ENCODE assay signal across 8 mouse cellular contexts in the genomic region with DNA sequence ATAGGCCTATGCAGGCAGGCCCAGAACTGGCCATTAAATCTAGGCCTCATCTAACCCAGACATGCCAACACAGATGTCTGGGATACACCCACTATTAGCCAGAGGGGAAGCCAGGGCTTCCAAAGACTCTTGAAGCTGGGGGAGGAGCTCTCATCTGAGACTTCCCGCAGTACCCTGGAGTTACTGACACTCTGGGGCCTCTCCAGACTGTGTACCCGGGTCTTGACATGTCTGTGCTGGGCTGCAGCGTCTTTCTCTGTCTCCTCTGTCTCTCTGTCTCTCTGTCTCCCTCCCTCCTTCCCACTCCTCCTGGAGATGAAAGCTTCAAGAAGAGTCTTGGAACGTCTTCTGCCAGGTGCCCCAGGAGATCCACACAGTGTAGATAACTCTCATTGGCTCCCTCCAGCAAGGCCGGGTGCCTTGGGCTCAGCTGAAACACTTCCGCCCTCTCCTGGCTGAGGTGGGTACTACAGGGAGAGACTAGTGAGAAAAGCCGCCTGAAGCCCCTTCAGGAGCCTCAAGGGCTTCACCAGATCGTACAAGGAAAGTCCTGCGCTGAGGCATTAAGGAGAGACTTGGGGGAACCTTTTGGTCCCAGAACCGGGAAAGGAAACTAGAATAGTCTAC. TPM values are rescaled to one million over a fixed set of nuclear protein-coding genes. Genes with fewer than 3 reads are reported as not detected.
DNase-seq lines count a peak whose midpoint lies in the region; ATAC-seq lines count a peak whose summit lies in the region.

No protein-coding gene starts in this region.

- H3K4me1 ChIP-seq in forebrain, embryonic 13.5 days: peaks cover 14% of the 10 kb centered on the region; the same call in 1 of the 2 replicates
- 0 out of 2 replicates have a peak, but pooled peaks cover 2% of the 10 kb centered on the region for H3K4me1 ChIP-seq in hindbrain, embryonic 13.5 days (replicated peaks)

- H3K27me3 ChIP-seq in forebrain, embryonic 13.5 days: no peaks in the 10 kb centered on the region
- H3K27me3 ChIP-seq in hindbrain, embryonic 13.5 days: no peaks in the 10 kb centered on the region; the same call in 1 of the 2 replicates

- 13% methylated on average over 10 of the region's 10 CpGs for WGBS in forebrain, embryonic 13.5 days
- 23% methylated on average over 10 of the region's 10 CpGs for WGBS in hindbrain, embryonic 13.5 days

- H3K36me3 ChIP-seq in forebrain, embryonic 13.5 days (ENCODE audit: poor library complexity, severe bottlenecking): no peaks in the 10 kb centered on the region
- H3K36me3 ChIP-seq in hindbrain, embryonic 13.5 days: no peaks in the 10 kb centered on the region

- no peak overlapping the region for H3K9ac ChIP-seq in forebrain, embryonic 13.5 days
- H3K9ac ChIP-seq in hindbrain, embryonic 13.5 days: no peak overlapping the region

- H3K4me2 ChIP-seq in forebrain, embryonic 13.5 days: no peak overlapping the region
- no peak overlapping the region for H3K4me2 ChIP-seq in hindbrain, embryonic 13.5 days

- peak; percentile 70; the same call in 1 of the 2 replicates for ATAC-seq in forebrain, embryonic 13.5 days
- peak; percentile 44; the same call in 1 of the 2 replicates for ATAC-seq in hindbrain, embryonic 13.5 days (ENCODE audit: low FRiP score)

- peak; percentile 93 for DNase-seq in MN1 (ENCODE audit: low spot score)
- peak; percentile 84 for DNase-seq in c-Kit-positive CD71-negative TER-119-negative erythroid progenitor cells, embryonic 14.5 days (ENCODE audit: low read depth)
- DNase-seq in layer of hippocampus, postnatal 36 days: peak; percentile 75 to 82
- peak; percentile 73 to 86 for DNase-seq in lung, postnatal 4 days
- DNase-seq in right cerebral cortex, postnatal 25 days: peak; percentile 75
- peak; percentile 82 for DNase-seq in urinary bladder, postnatal 25 days (ENCODE audit: low spot score)

- H3K27ac ChIP-seq in forebrain, embryonic 13.5 days: no peak overlapping the region
- H3K27ac ChIP-seq in hindbrain, embryonic 13.5 days: no peak overlapping the region

- no peaks in the 10 kb centered on the region for H3K9me3 ChIP-seq in forebrain, embryonic 13.5 days (replicated peaks)
- no peaks in the 10 kb centered on the region for H3K9me3 ChIP-seq in hindbrain, embryonic 13.5 days

- H3K4me3 ChIP-seq in forebrain, embryonic 13.5 days: no peak overlapping the region
- no peak overlapping the region for H3K4me3 ChIP-seq in hindbrain, embryonic 13.5 days

RNA-seq across cellular contexts. Expression of a gene that starts 23.9 kb away (rescaled TPM):
- 1.1 and 2.1 TPM in 2 replicates for polyA plus RNA-seq in forebrain, embryonic 13.5 days (2015; fragmentation: Nextera tagmentation; extraction: Ambion mirVana)
- polyA plus RNA-seq in hindbrain, embryonic 13.5 days (2015; fragmentation: Nextera tagmentation; extraction: Ambion mirVana): 1.9 and 2.2 TPM in 2 replicates
- 1 to 10 TPM in 1 of 2 experiments, under 1 TPM in 1; 0.87 to 2.6 TPM for total RNA-seq in layer of hippocampus, postnatal 36 days (2021)
